Comparison of ENCODE assay signal across 8 mouse cellular contexts in genomic region chr4:155894311-155894881, GRCm38 (mm10). TPM values are rescaled to one million over a fixed set of nuclear protein-coding genes. Genes with fewer than 3 reads are reported as not detected.
DNase-seq lines count a peak whose midpoint lies in the region; ATAC-seq and TF ChIP-seq lines count a peak whose summit lies in the region.

No protein-coding gene starts in this region.

- intact Hi-C loops in left cerebral cortex, postnatal 4 days (cut with DNase I) = loop anchor here (5.0 kb wide), 1 partner anchor 53 kb away; no protein-coding TSS in a partner anchor

- peak; percentile 39 for TF ChIP-seq CTCF in hindbrain, postnatal 0 days (IDR thresholded peaks at IDR 0.05; ENCODE audit: low read depth)

- H3K4me1 ChIP-seq in kidney, embryonic 14.5 days (ENCODE audit: control insufficient read depth, insufficient read depth, low read length) = peaks cover 30% of the 10 kb centered on the region
- peaks cover 32% of the 10 kb centered on the region for H3K4me1 ChIP-seq in hindbrain, postnatal 0 days (ENCODE audit: insufficient read depth, low read length)
- peaks cover 48% of the 10 kb centered on the region for H3K4me1 ChIP-seq in midbrain, embryonic 10.5 days

- H3K9me3 ChIP-seq in kidney, embryonic 14.5 days (ENCODE audit: control insufficient read depth, low read length) = no peaks in the 10 kb centered on the region
- H3K9me3 ChIP-seq in hindbrain, postnatal 0 days (ENCODE audit: low read length) = no peaks in the 10 kb centered on the region
- no peaks in the 10 kb centered on the region for H3K9me3 ChIP-seq in midbrain, embryonic 10.5 days (replicated peaks)

- no peak for ATAC-seq in kidney, embryonic 14.5 days (ENCODE audit: low FRiP score, low TSS enrichment)
- peak; percentile 1; the same call in 1 of the 2 replicates for ATAC-seq in hindbrain, postnatal 0 days

- no peak overlapping the region for H3K27ac ChIP-seq in kidney, embryonic 14.5 days (ENCODE audit: low read depth, low read length)
- H3K27ac ChIP-seq in hindbrain, postnatal 0 days = peak overlapping the region; percentile 84
- peak overlapping the region; percentile 5; the same call in 1 of the 2 replicates for H3K27ac ChIP-seq in midbrain, embryonic 10.5 days (replicated peaks)

- no peak overlapping the region; the same call in 1 of the 2 replicates for H3K9ac ChIP-seq in kidney, embryonic 14.5 days (ENCODE audit: low read depth, low read length)
- H3K9ac ChIP-seq in hindbrain, postnatal 0 days (replicated peaks; ENCODE audit: low read length) = peak overlapping the region; percentile 89

- 45% methylated on average over 8 of the region's 8 CpGs for WGBS in kidney, embryonic 14.5 days
- 15% methylated on average over 8 of the region's 8 CpGs for WGBS in hindbrain, postnatal 0 days
- 47% methylated on average over 8 of the region's 8 CpGs for whole genome bisulfite sequencing in midbrain, embryonic 10.5 days

- H3K4me2 ChIP-seq in kidney, embryonic 14.5 days (replicated peaks; ENCODE audit: low read depth, low read length) = no peak overlapping the region; the same call in 1 of the 2 replicates
- H3K4me2 ChIP-seq in hindbrain, postnatal 0 days (ENCODE audit: low read depth, low read length) = peak overlapping the region; percentile 73

- no peaks in the 10 kb centered on the region for H3K27me3 ChIP-seq in kidney, embryonic 14.5 days (ENCODE audit: control insufficient read depth, insufficient read depth, low read length)
- H3K27me3 ChIP-seq in hindbrain, postnatal 0 days (ENCODE audit: insufficient read depth, low read length) = no peaks in the 10 kb centered on the region
- no peaks in the 10 kb centered on the region for H3K27me3 ChIP-seq in midbrain, embryonic 10.5 days (ENCODE audit: low read depth, poor library complexity, severe bottlenecking)

- peaks cover 10% of the 10 kb centered on the region for H3K36me3 ChIP-seq in kidney, embryonic 14.5 days (ENCODE audit: control insufficient read depth, insufficient read depth, low read length)
- peaks cover 21% of the 10 kb centered on the region; the same call in 1 of the 2 replicates for H3K36me3 ChIP-seq in hindbrain, postnatal 0 days (ENCODE audit: insufficient read depth, low read length)
- H3K36me3 ChIP-seq in midbrain, embryonic 10.5 days = peaks cover 41% of the 10 kb centered on the region

- peak; percentile 54 for DNase-seq in kidney, adult 11 months
- peak; percentile 70 for DNase-seq in cerebellum, adult 9-11 months
- peak; percentile 77 for DNase-seq in gastrocnemius, postnatal 10 days
- DNase-seq in hindbrain, postnatal 0 days (ENCODE audit: low spot score) = peak; percentile 55
- DNase-seq in left cerebral cortex, postnatal 4 days = peak; percentile 46
- DNase-seq in midbrain, embryonic 10.5 days (ENCODE audit: low spot score) = no peak
- peak; percentile 80 to 83 for DNase-seq in spleen, postnatal 4 days (ENCODE audit: low spot score in 2 of 2)

- H3K4me3 ChIP-seq in kidney, embryonic 14.5 days (ENCODE audit: low read length) = no peak overlapping the region
- H3K4me3 ChIP-seq in hindbrain, postnatal 0 days (ENCODE audit: low read length) = peak overlapping the region; percentile 79
- H3K4me3 ChIP-seq in midbrain, embryonic 10.5 days = peak overlapping the region; percentile 95

RNA-seq across cellular contexts. Expression of gene Acap3, which starts 2.8 kb away (rescaled TPM):
- polyA plus RNA-seq in kidney, embryonic 14.5 days (2014; fragmentation: Nextera tagmentation; extraction: Ambion mirVana) = 10.3 and 15.5 TPM in 2 replicates
- total RNA-seq in gastrocnemius, postnatal 10 days (2021) = 10 to 100 TPM; 13.8 to 23.1 TPM
- total RNA-seq in hindbrain, postnatal 0 days (2014; rRNA removed) = 69.5 and 93.5 TPM in 2 replicates
- 52.2 and 56.4 TPM in 2 replicates for polyA plus RNA-seq in hindbrain, postnatal 0 days (2015; fragmentation: Nextera tagmentation; extraction: Ambion mirVana)
- total RNA-seq in left cerebral cortex, postnatal 4 days (2021) = 100 to 1,000 TPM; 164 to 168 TPM
- polyA plus RNA-seq in midbrain, embryonic 10.5 days (2016; fragmentation: Nextera tagmentation; extraction: Ambion mirVana) = 24.3 and 38.4 TPM in 2 replicates

RNA-seq across cellular contexts. Expression of gene Pusl1, which starts 2.8 kb away (rescaled TPM):
- 41.4 and 50.5 TPM in 2 replicates for polyA plus RNA-seq in kidney, embryonic 14.5 days (2014; fragmentation: Nextera tagmentation; extraction: Ambion mirVana)
- total RNA-seq in gastrocnemius, postnatal 10 days (2021) = 10 to 100 TPM; 16.9 to 23.6 TPM
- total RNA-seq in hindbrain, postnatal 0 days (2014; rRNA removed) = 73.6 and 109 TPM in 2 replicates
- 58.8 and 59.6 TPM in 2 replicates for polyA plus RNA-seq in hindbrain, postnatal 0 days (2015; fragmentation: Nextera tagmentation; extraction: Ambion mirVana)
- total RNA-seq in left cerebral cortex, postnatal 4 days (2021) = 10 to 100 TPM; 62.3 to 68.1 TPM
- polyA plus RNA-seq in midbrain, embryonic 10.5 days (2016; fragmentation: Nextera tagmentation; extraction: Ambion mirVana) = 50.7 and 53.4 TPM in 2 replicates

RNA-seq across cellular contexts. Expression of gene Ints11, which starts 25.1 kb away (rescaled TPM):
- 73.1 and 74.6 TPM in 2 replicates for polyA plus RNA-seq in kidney, embryonic 14.5 days (2014; fragmentation: Nextera tagmentation; extraction: Ambion mirVana)
- 10 to 100 TPM; 18.9 to 21.7 TPM for total RNA-seq in gastrocnemius, postnatal 10 days (2021)
- 51.3 and 52.1 TPM in 2 replicates for total RNA-seq in hindbrain, postnatal 0 days (2014; rRNA removed)
- polyA plus RNA-seq in hindbrain, postnatal 0 days (2015; fragmentation: Nextera tagmentation; extraction: Ambion mirVana) = 49.9 and 52.4 TPM in 2 replicates
- total RNA-seq in left cerebral cortex, postnatal 4 days (2021) = 10 to 100 TPM; 44.1 to 54.7 TPM
- polyA plus RNA-seq in midbrain, embryonic 10.5 days (2016; fragmentation: Nextera tagmentation; extraction: Ambion mirVana) = 114 and 116 TPM in 2 replicates

RNA-seq across cellular contexts. Expression of gene Cptp, which starts 25.2 kb away (rescaled TPM):
- 11.1 and 18.8 TPM in 2 replicates for polyA plus RNA-seq in kidney, embryonic 14.5 days (2014; fragmentation: Nextera tagmentation; extraction: Ambion mirVana)
- total RNA-seq in gastrocnemius, postnatal 10 days (2021) = 10 to 100 TPM; 13.6 to 20.5 TPM
- 31.3 and 41.8 TPM in 2 replicates for total RNA-seq in hindbrain, postnatal 0 days (2014; rRNA removed)
- 26.8 and 27.9 TPM in 2 replicates for polyA plus RNA-seq in hindbrain, postnatal 0 days (2015; fragmentation: Nextera tagmentation; extraction: Ambion mirVana)
- 10 to 100 TPM; 26.6 to 27.5 TPM for total RNA-seq in left cerebral cortex, postnatal 4 days (2021)
- polyA plus RNA-seq in midbrain, embryonic 10.5 days (2016; fragmentation: Nextera tagmentation; extraction: Ambion mirVana) = 21.6 and 24.6 TPM in 2 replicates

RNA-seq across cellular contexts. Expression of gene Tas1r3, which starts 31.2 kb away (rescaled TPM):
- 0.14 and 0.38 TPM in 2 replicates for polyA plus RNA-seq in kidney, embryonic 14.5 days (2014; fragmentation: Nextera tagmentation; extraction: Ambion mirVana)
- total RNA-seq in gastrocnemius, postnatal 10 days (2021) = under 1 TPM; 0.11 to 0.26 TPM
- total RNA-seq in hindbrain, postnatal 0 days (2014; rRNA removed) = 0.04 and 1.5 TPM in 2 replicates
- polyA plus RNA-seq in hindbrain, postnatal 0 days (2015; fragmentation: Nextera tagmentation; extraction: Ambion mirVana) = 0.13 and 0.23 TPM in 2 replicates
- total RNA-seq in left cerebral cortex, postnatal 4 days (2021) = under 1 TPM; 0.28 to 0.32 TPM
- 0.22 and 0.41 TPM in 2 replicates for polyA plus RNA-seq in midbrain, embryonic 10.5 days (2016; fragmentation: Nextera tagmentation; extraction: Ambion mirVana)
